ENCODE assay signal across 21 mouse cellular contexts in genomic region chr16:72670240-72671038, GRCm38 (mm10).
DNase-seq lines count a peak whose midpoint lies in the region; ATAC-seq and TF ChIP-seq lines count a peak whose summit lies in the region.
"Had no signal": no experiment of that assay in that cellular context is flagged by ENCODE, and none has a peak within 500 bp of the region (broad histone marks: within the 10 kb centered on the region; RNA-seq: fewer than 3 reads in every experiment).

No protein-coding gene starts in this region.

- no peak overlapping the region for H3K4me3 ChIP-seq in forebrain, embryonic 11.5 days (ENCODE audit: low read depth, low read length)
- no peak overlapping the region for H3K4me3 ChIP-seq in forebrain, embryonic 15.5 days
- no peak overlapping the region for H3K4me3 ChIP-seq in kidney, embryonic 15.5 days (replicated peaks)
- no peak overlapping the region for H3K4me3 ChIP-seq in neural tube, embryonic 12.5 days
- H3K4me3 ChIP-seq in cerebellum, adult 2 months (replicated peaks; ENCODE audit: insufficient read depth, low read depth, low read length), result no peak overlapping the region
- H3K4me3 ChIP-seq: liver, embryonic 15.5 days; myocyte; stomach, embryonic 15.5 days had no signal

- DNase-seq in forebrain, embryonic 11.5 days (ENCODE audit: low spot score), result no peak
- DNase-seq in kidney, adult 11 months, result no peak
- no peak for DNase-seq in neural tube, embryonic 10.5 days (ENCODE audit: extremely low spot score, low spot score)
- no peak for DNase-seq in cerebellum, adult 2 months
- DNase-seq: adrenal gland, adult 2 months; cerebellum, adult 11 months; cerebellum, postnatal 25 days; gastrocnemius, postnatal 14 days; heart, postnatal 10 days; kidney, postnatal 10 days; right cerebral cortex, postnatal 14 days; thymus, adult 2 months had no signal

- TF ChIP-seq CTCF in cerebellum, adult 2 months (IDR thresholded peaks at IDR 0.05; ENCODE audit: borderline replicate concordance, insufficient read depth, low read depth, low read length), result no peak

- peak; percentile 51; the same call in 1 of the 2 replicates for ATAC-seq in forebrain, embryonic 11.5 days (replicated peaks; ENCODE audit: low FRiP score)
- ATAC-seq in forebrain, embryonic 15.5 days (replicated peaks), result no peak
- ATAC-seq in kidney, embryonic 15.5 days (replicated peaks; ENCODE audit: low FRiP score), result peak; percentile 86
- ATAC-seq in neural tube, embryonic 12.5 days (ENCODE audit: low FRiP score, low read depth), result 0 out of 2 replicates have a peak, but pooled peaks have one; percentile 37
- peak; percentile 42; the same call in 1 of the 2 replicates for ATAC-seq in megakaryocyte progenitor cell, adult 5-6 weeks (replicated peaks; ENCODE audit: poor library complexity)
- ATAC-seq: inflammation-experienced regulatory T-cells, adult 6 months; lung, postnatal 0 days had no signal

- TF ChIP-seq POLR2A in cerebellum, adult 2 months (IDR thresholded peaks at IDR 0.05; ENCODE audit: borderline replicate concordance, insufficient read depth, low read length), result no peak

- no peak overlapping the region for H3K4me2 ChIP-seq in forebrain, embryonic 11.5 days (ENCODE audit: low read depth, low read length, severe bottlenecking)
- H3K4me2 ChIP-seq in forebrain, embryonic 15.5 days (replicated peaks), result no peak overlapping the region
- H3K4me2 ChIP-seq in kidney, embryonic 15.5 days, result peak overlapping the region; percentile 19
- peak overlapping the region; percentile 24; the same call in 1 of the 2 replicates for H3K4me2 ChIP-seq in neural tube, embryonic 12.5 days (replicated peaks)
- H3K4me2 ChIP-seq: liver, embryonic 15.5 days; stomach, embryonic 15.5 days had no signal

- WGBS in forebrain, embryonic 11.5 days, result 30% methylated on average over 6 of the region's 6 CpGs
- 35% methylated on average over 6 of the region's 6 CpGs for WGBS in forebrain, embryonic 15.5 days
- WGBS in kidney, embryonic 15.5 days, result 43% methylated on average over 6 of the region's 6 CpGs
- 45% methylated on average over 6 of the region's 6 CpGs for WGBS in neural tube, embryonic 12.5 days
- 66% methylated on average over 6 of the region's 6 CpGs for WGBS in cerebellum, adult 2 months

- no peaks in the 10 kb centered on the region for H3K36me3 ChIP-seq in forebrain, embryonic 11.5 days (ENCODE audit: control insufficient read depth, insufficient read depth, low read length)
- no peaks in the 10 kb centered on the region for H3K36me3 ChIP-seq in forebrain, embryonic 15.5 days
- H3K36me3 ChIP-seq in kidney, embryonic 15.5 days, result no peaks in the 10 kb centered on the region
- 0 out of 2 replicates have a peak, but pooled peaks cover 3% of the 10 kb centered on the region for H3K36me3 ChIP-seq in neural tube, embryonic 12.5 days
- H3K36me3 ChIP-seq: liver, embryonic 15.5 days; stomach, embryonic 15.5 days had no signal

- H3K9ac ChIP-seq in forebrain, embryonic 11.5 days (ENCODE audit: low read length), result no peak overlapping the region
- no peak overlapping the region for H3K9ac ChIP-seq in forebrain, embryonic 15.5 days (replicated peaks)
- no peak overlapping the region for H3K9ac ChIP-seq in kidney, embryonic 15.5 days
- H3K9ac ChIP-seq in neural tube, embryonic 12.5 days, result no peak overlapping the region
- H3K9ac ChIP-seq: liver, embryonic 15.5 days; stomach, embryonic 15.5 days had no signal

- no peak overlapping the region for H3K27ac ChIP-seq in forebrain, embryonic 11.5 days (ENCODE audit: low read depth, low read length)
- no peak overlapping the region for H3K27ac ChIP-seq in forebrain, embryonic 15.5 days (replicated peaks)
- peak overlapping the region; percentile 66; the same call in 1 of the 2 replicates for H3K27ac ChIP-seq in kidney, embryonic 15.5 days
- H3K27ac ChIP-seq in neural tube, embryonic 12.5 days, result no peak overlapping the region
- no peak overlapping the region for H3K27ac ChIP-seq in cerebellum, adult 2 months (ENCODE audit: insufficient read depth, low read length)
- H3K27ac ChIP-seq: liver, embryonic 15.5 days; stomach, embryonic 15.5 days had no signal

- H3K4me1 ChIP-seq in forebrain, embryonic 11.5 days (replicated peaks; ENCODE audit: control insufficient read depth, insufficient read depth, low read length), result no peaks in the 10 kb centered on the region
- peaks cover 14% of the 10 kb centered on the region for H3K4me1 ChIP-seq in forebrain, embryonic 15.5 days
- H3K4me1 ChIP-seq in kidney, embryonic 15.5 days, result peaks cover 29% of the 10 kb centered on the region
- peaks cover 26% of the 10 kb centered on the region for H3K4me1 ChIP-seq in neural tube, embryonic 12.5 days
- H3K4me1 ChIP-seq in cerebellum, adult 2 months (ENCODE audit: control insufficient read depth, insufficient read depth, low read length), result no peaks in the 10 kb centered on the region
- H3K4me1 ChIP-seq: stomach, embryonic 15.5 days had no signal

- H3K9me3 ChIP-seq in forebrain, embryonic 11.5 days (ENCODE audit: control insufficient read depth, low read length), result no peaks in the 10 kb centered on the region
- no peaks in the 10 kb centered on the region for H3K9me3 ChIP-seq in forebrain, embryonic 15.5 days
- H3K9me3 ChIP-seq in kidney, embryonic 15.5 days (replicated peaks), result no peaks in the 10 kb centered on the region
- H3K9me3 ChIP-seq in neural tube, embryonic 12.5 days, result no peaks in the 10 kb centered on the region
- H3K9me3 ChIP-seq: liver, embryonic 15.5 days; stomach, embryonic 15.5 days had no signal

- no peaks in the 10 kb centered on the region for H3K27me3 ChIP-seq in forebrain, embryonic 11.5 days (ENCODE audit: control insufficient read depth, insufficient read depth, low read length)
- no peaks in the 10 kb centered on the region for H3K27me3 ChIP-seq in forebrain, embryonic 15.5 days
- H3K27me3 ChIP-seq in kidney, embryonic 15.5 days, result no peaks in the 10 kb centered on the region
- H3K27me3 ChIP-seq in neural tube, embryonic 12.5 days (replicated peaks), result no peaks in the 10 kb centered on the region
- no peaks in the 10 kb centered on the region for H3K27me3 ChIP-seq in cerebellum, adult 2 months (ENCODE audit: control insufficient read depth, insufficient read depth, low read length)
- H3K27me3 ChIP-seq: liver, embryonic 15.5 days; stomach, embryonic 15.5 days had no signal

Comparison
In these comparisons a context has a peak if more than half of its experiments do, and no peak if none do; other contexts are left out.
1. H3K4me2 ChIP-seq: peak in kidney, embryonic 15.5 days (single experiment) and neural tube, embryonic 12.5 days (single experiment); none in forebrain, embryonic 11.5 days (single experiment) and forebrain, embryonic 15.5 days (single experiment).